ENCODE assay signal across 23 mouse cellular contexts in the genomic region with DNA sequence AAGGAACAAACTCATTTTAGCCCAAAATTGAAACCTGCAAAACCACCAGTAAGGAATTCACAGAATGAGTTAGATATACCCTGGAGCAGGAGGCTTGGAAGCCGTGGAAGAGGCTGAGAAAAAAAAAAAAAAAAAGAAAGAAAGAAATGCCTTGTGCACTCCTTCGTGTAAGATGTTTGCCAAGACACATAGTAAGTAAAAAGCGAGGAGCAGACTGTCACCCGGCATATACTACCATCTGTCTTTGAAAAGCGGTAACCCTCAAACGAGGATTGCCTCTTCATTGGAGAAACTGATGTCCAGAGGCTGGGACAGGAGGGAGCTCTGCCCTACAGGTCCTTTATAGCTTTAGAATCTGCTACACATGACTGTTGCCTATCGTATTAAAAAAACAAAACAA.
"Had no signal": no experiment of that assay in that cellular context is flagged by ENCODE, and none has a peak within 500 bp of the region (broad histone marks: within the 10 kb centered on the region; RNA-seq: fewer than 3 reads in every experiment).

No protein-coding gene starts in this region.

- H3K27me3 ChIP-seq: limb, embryonic 13.5 days; liver, embryonic 12.5 days; liver, embryonic 15.5 days; lung, embryonic 15.5 days; megakaryocyte, embryonic 14.5 days; midbrain, embryonic 13.5 days; neural tube, embryonic 13.5 days; stomach, embryonic 15.5 days had no signal

- H3K27ac ChIP-seq: limb, embryonic 10.5 days; limb, embryonic 13.5 days; liver, embryonic 12.5 days; liver, embryonic 15.5 days; lung, embryonic 15.5 days; midbrain, embryonic 10.5 days; midbrain, embryonic 13.5 days; neural tube, embryonic 13.5 days; stomach, embryonic 15.5 days had no signal

- DNase-seq: kidney, adult 9 months; kidney, postnatal 14 days; liver; lung, adult 18-20 months; lung, postnatal 10 days; lung, postnatal 36 days; retina, postnatal 1 day; right cerebral cortex, postnatal 25 days; spleen, adult 18-20 months; thymus, adult 18-20 months; thymus, postnatal 36 days had no signal

- H3K9ac ChIP-seq: limb, embryonic 13.5 days; liver, embryonic 12.5 days; liver, embryonic 15.5 days; lung, embryonic 15.5 days; midbrain, embryonic 13.5 days; neural tube, embryonic 13.5 days; stomach, embryonic 15.5 days had no signal

- ATAC-seq: liver, embryonic 12.5 days; midbrain, embryonic 13.5 days; midbrain, embryonic 16.5 days had no signal

- H3K9me3 ChIP-seq: limb, embryonic 10.5 days; limb, embryonic 13.5 days; liver, embryonic 12.5 days; liver, embryonic 15.5 days; lung, embryonic 15.5 days; megakaryocyte, embryonic 14.5 days; midbrain, embryonic 10.5 days; midbrain, embryonic 13.5 days; neural tube, embryonic 13.5 days; stomach, embryonic 15.5 days had no signal

- H3K4me1 ChIP-seq: limb, embryonic 10.5 days; limb, embryonic 13.5 days; liver, embryonic 12.5 days; liver, embryonic 15.5 days; lung, embryonic 15.5 days; megakaryocyte, embryonic 14.5 days; midbrain, embryonic 10.5 days; midbrain, embryonic 13.5 days; neural tube, embryonic 13.5 days; stomach, embryonic 15.5 days had no signal

- H3K36me3 ChIP-seq: limb, embryonic 10.5 days; limb, embryonic 13.5 days; liver, embryonic 12.5 days; liver, embryonic 15.5 days; lung, embryonic 15.5 days; midbrain, embryonic 10.5 days; midbrain, embryonic 13.5 days; neural tube, embryonic 13.5 days; stomach, embryonic 15.5 days had no signal

- H3K4me3 ChIP-seq: limb, embryonic 10.5 days; limb, embryonic 13.5 days; liver, embryonic 12.5 days; liver, embryonic 15.5 days; lung, embryonic 15.5 days; megakaryocyte, embryonic 14.5 days; midbrain, embryonic 10.5 days; midbrain, embryonic 13.5 days; myocyte; neural tube, embryonic 13.5 days; stomach, embryonic 15.5 days had no signal

- H3K4me2 ChIP-seq: limb, embryonic 13.5 days; liver, embryonic 12.5 days; liver, embryonic 15.5 days; lung, embryonic 15.5 days; midbrain, embryonic 13.5 days; neural tube, embryonic 13.5 days; stomach, embryonic 15.5 days had no signal
